Mouse (Mus musculus): ENCODE results near the gene Clspn. TPM values are rescaled to one million over a fixed set of nuclear protein-coding genes. Genes with fewer than 3 reads are reported as not detected.

The Clspn gene
- polyA plus RNA-seq, 1 experiment = 1.8 TPM

DNA sequence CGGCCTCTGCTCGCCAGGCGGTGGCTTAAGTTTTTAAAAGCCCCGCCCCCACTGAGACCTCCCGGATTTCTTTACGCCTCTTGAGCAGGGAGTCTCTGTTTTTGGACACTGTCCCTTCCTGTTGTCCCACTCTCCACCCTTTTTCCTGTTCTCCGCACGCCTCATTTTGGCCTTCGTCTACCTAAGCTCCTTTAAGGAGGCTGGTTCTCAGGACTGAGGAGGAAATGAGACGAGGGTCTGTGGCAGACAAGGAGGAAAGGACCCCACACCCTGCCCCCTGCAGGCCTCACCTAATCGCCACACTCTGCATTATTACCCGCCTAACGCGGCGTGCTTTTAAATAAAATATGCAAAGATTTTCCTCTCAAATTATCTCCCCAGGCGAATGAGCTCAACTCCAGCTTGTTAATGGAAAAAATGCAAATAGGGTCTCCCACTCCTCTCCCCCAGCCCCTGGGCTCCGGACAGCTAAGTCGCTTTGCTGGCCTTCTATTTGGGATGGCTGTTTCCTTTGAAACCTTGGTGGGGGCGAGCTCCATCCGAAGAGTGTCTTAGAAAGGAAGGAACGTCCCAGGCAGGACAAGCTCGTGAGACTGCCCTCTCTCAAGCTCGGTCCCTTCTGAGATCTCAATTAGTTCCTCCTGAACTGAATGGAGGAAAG, 70.4 kb downstream of the Clspn start:
- WGBS = 15% methylated on average over 23 of the region's 23 CpGs
- DNase-seq (ENCODE audit: low read depth, low spot score) = no peak

GRCm38 (mm10) chr4:126631922-126632321, 75.2 kb downstream of the Clspn start:
- no peak for DNase-seq (ENCODE audit: low read depth, low spot score)
- WGBS = 36% methylated on average over 2 of the region's 2 CpGs

DNA sequence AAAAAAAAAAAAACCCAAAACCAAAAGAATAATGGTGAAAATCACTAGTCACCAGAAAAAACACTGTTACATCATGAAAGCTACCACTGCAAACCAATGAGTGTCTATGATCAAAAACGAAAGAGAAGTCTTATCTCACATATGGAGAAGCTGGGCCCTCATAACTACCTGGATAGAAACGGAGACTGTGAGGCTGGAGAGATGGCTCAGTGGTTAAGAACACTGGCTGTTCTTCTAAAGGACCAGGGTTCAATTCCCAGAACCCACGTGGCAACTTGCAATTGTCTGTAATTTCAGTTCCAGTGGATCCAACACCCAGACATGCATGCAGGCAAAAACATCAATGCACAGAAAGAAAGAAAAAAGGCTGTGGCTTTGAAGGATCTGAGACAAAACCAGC, 75.9 kb downstream of the Clspn start:
- 58% methylated on average over 3 of the region's 3 CpGs for WGBS
- DNase-seq (ENCODE audit: low read depth, low spot score) = no peak

DNA sequence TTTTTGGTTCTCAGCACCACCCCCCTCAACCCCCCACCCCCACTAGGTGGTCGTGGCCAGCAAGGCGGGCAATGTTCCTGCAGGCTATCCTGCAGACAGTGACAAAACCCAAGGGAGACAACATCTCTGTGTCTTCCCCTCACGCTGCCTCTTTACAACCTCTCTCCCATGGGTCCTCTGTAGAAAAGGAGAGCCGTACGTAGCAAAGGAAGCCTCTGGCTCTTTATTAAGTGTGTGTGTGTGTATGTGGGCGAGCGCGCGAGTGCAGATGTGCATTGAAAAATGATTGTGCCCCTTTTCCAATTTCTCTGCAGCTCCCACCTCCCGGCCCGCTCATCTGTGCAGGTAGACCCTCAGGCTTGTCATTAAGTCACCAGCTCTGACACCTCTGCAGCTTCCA, 79.6 kb downstream of the Clspn start:
- WGBS = 41% methylated on average over 11 of the region's 11 CpGs
- DNase-seq (ENCODE audit: low read depth, low spot score) = no peak

DNA sequence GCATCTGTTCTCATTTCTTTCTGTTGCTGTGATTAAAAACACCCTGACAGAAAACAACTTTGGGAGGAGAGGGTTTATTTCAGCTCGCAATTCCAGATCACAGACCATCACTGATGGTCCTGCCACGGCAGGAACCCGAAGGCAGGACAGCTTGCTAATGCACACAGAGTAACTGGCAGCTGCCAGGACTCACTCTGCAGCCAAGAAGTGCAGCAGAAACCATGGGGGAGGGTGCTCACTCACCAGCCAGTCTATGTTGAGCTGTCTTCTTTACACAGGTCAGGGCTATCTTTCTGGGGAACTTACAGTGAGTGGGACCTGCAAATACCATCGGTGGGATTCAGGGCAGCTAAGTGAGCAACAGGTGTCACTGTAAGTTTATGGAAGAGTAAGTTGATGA, 80.7 kb downstream of the Clspn start:
- WGBS = 57% methylated on average over 4 of the region's 4 CpGs
- DNase-seq (ENCODE audit: low read depth, low spot score) = no peak

GRCm38 (mm10) chr4:126639339-126639738, 82.6 kb downstream of the Clspn start:
- 68% methylated on average over 7 of the region's 7 CpGs for WGBS

DNA sequence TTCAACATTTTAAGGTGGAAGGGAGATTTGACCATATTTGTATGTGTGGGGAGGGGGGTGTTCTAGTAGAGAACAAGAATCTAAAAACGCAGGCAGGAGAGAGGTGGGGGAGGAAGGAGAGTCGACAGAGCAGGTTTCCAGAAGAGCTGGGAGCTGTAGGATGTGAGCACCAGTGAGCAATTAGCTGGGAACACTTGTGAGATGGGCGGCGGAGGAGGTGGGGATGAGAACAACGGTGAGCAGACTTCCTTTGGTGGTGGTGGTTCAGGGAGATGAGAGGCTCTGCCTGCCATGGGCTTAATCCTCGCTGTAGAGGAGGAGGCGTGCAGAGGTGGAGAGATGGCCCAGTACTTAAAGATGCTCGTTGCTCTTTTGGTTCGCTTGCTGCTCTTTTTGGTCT, 85.2 kb downstream of the Clspn start:
- WGBS = 62% methylated on average over 9 of the region's 9 CpGs
- no peak for DNase-seq (ENCODE audit: low read depth, low spot score)

More at GRCm38 (mm10) chr4:126639339-126639738, 82.6 kb downstream of the Clspn start:
- no peak for DNase-seq (ENCODE audit: low read depth, low spot score)

Other genes starting within 250 kb of the Clspn start
- 24.7 and 27.9 TPM in 2 replicates for gene Adprhl2, start 235.2 kb upstream of the Clspn start, polyA plus RNA-seq (2012; rRNA removed)
- gene Tekt2, start 231.2 kb upstream of the Clspn start, polyA plus RNA-seq (2012; rRNA removed) = 0.58 and 1.4 TPM in 2 replicates
- 4.4 and 12.4 TPM in 2 replicates for gene Ago3, start 127.4 kb upstream of the Clspn start, polyA plus RNA-seq (2012; rRNA removed)
- gene Ago1, start 88.4 kb upstream of the Clspn start, polyA plus RNA-seq (2012; rRNA removed) = 6.2 and 11.0 TPM in 2 replicates
- 0.62 and 0.77 TPM in 2 replicates for gene Ago4, start 23.5 kb upstream of the Clspn start, polyA plus RNA-seq (2012; rRNA removed)
- 3.8 TPM in 2 replicates for gene 5730409E04Rik, start 52.9 kb downstream of the Clspn start, polyA plus RNA-seq (2012; rRNA removed)
- 243 and 268 TPM in 2 replicates for gene Psmb2, start 120.7 kb downstream of the Clspn start, polyA plus RNA-seq (2012; rRNA removed)
- not detected in 2 replicates for gene Tfap2e, start 179.3 kb downstream of the Clspn start, polyA plus RNA-seq (2012; rRNA removed)
- 26.4 and 26.9 TPM in 2 replicates for gene Ncdn, start 196.5 kb downstream of the Clspn start, polyA plus RNA-seq (2012; rRNA removed)
- 72.5 and 135 TPM in 2 replicates for gene AU040320, start 196.6 kb downstream of the Clspn start, polyA plus RNA-seq (2012; rRNA removed)

Data from large intestine, adult 2 months (tissue).